Mouse (Mus musculus): Measurements from ENCODE around the gene Thnsl2. TPM values are rescaled to one million over a fixed set of nuclear protein-coding genes. Genes with fewer than 3 reads are reported as not detected.

Thnsl2 gene
- not detected in 2 replicates for polyA plus RNA-seq (2012; ENCODE audit: low replicate concordance)

GRCm38 (mm10) chr6:71143894-71144455, at the start of gene Thnsl2:
Gene Thnsl2, minus strand, starts transcription at chr6:71144439.

Other genes starting within 250 kb of the Thnsl2 start
- not detected in 2 replicates for gene Tex37, start 225.5 kb downstream of the Thnsl2 start, polyA plus RNA-seq (2012; ENCODE audit: low replicate concordance)
- gene Foxi3, start 187.9 kb downstream of the Thnsl2 start, polyA plus RNA-seq (2012; ENCODE audit: low replicate concordance), result not detected in 2 replicates
- not detected in 2 replicates for gene Fabp1, start 55.4 kb upstream of the Thnsl2 start, polyA plus RNA-seq (2012; ENCODE audit: low replicate concordance)
- 38.3 and 56.9 TPM in 2 replicates for gene Krcc1, start 127.2 kb upstream of the Thnsl2 start, polyA plus RNA-seq (2012; ENCODE audit: low replicate concordance)
- gene Smyd1, start 177.8 kb upstream of the Thnsl2 start, polyA plus RNA-seq (2012; ENCODE audit: low replicate concordance), result 0.38 TPM in 1 of 2 replicates, not detected in the other
- gene Cd8b1, start 178.3 kb upstream of the Thnsl2 start, polyA plus RNA-seq (2012; ENCODE audit: low replicate concordance), result 0.43 and 0.47 TPM in 2 replicates
- 0.65 and 0.83 TPM in 2 replicates for gene Cd8a, start 229.0 kb upstream of the Thnsl2 start, polyA plus RNA-seq (2012; ENCODE audit: low replicate concordance)

Data from leukemia stem cell, adult 10-12 weeks (primary cell).